Mouse (Mus musculus) WW6 (cell line): ENCODE measurements around the gene Eras.
"Not testable (repeated sequence)": the region's sequence is repeated elsewhere in the genome, so short reads cannot be mapped to it uniquely, and the experiment has no call there.

Source experiments
- DNase-seq: peaks from one replicate; pipeline ENCODE4 v3.0.0-alpha.2; 2013; ENCODE audit warnings: low read depth, low spot score

Gene Eras

GRCm38 (mm10) chrX:7910473-7910872, 17.9 kb downstream of the Eras start:
- DNase-seq = no peak

GRCm38 (mm10) chrX:7909242-7909641, 19.2 kb downstream of the Eras start, which contains the start of gene Gm10490:
Gene Gm10490 (plus strand): TSS chrX:7909542.
- not testable (repeated sequence) for DNase-seq

GRCm38 (mm10) chrX:7907735-7908134, 20.7 kb downstream of the Eras start, which contains the start of gene Gm10491:
Gene Gm10491 (minus strand): TSS chrX:7907835.
- DNase-seq = no peak

- no peak for DNase-seq
Observed at GRCm38 (mm10) chrX:7904441-7904840, 24.0 kb downstream of the Eras start.

GRCm38 (mm10) chrX:7898880-7899874, 29.2 kb downstream of the Eras start, which contains the start of the genes Pqbp1 and Timm17b:
Gene Pqbp1 (minus strand): TSS chrX:7899269.
Gene Timm17b (plus strand): TSS chrX:7899357.
- peak; percentile 72 for DNase-seq

- no peak for DNase-seq
Observed at GRCm38 (mm10) chrX:7898211-7898610, 30.2 kb downstream of the Eras start.

GRCm38 (mm10) chrX:7883841-7884567, 44.4 kb downstream of the Eras start, which contains the start of gene Slc35a2:
Gene Slc35a2 (plus strand): TSS chrX:7884028.
- DNase-seq = peak; percentile 59

- no peak for DNase-seq
Observed at GRCm38 (mm10) chrX:7879819-7880218, 48.6 kb downstream of the Eras start.

GRCm38 (mm10) chrX:7878495-7878894, 49.9 kb downstream of the Eras start:
- DNase-seq = no peak

- DNase-seq = peak; percentile 67
Observed at GRCm38 (mm10) chrX:7878007-7878419, 50.4 kb downstream of the Eras start, which contains the start of gene Pim2. Gene Pim2 (plus strand): TSS chrX:7878262.
